Mouse (Mus musculus) lung, embryonic 16.5 days (tissue): ENCODE results near the gene Lsm7. TPM values are rescaled to one million over a fixed set of nuclear protein-coding genes. Genes with fewer than 3 reads are reported as not detected.
"Not testable (repeated sequence)": the region's sequence is repeated elsewhere in the genome, so short reads cannot be mapped to it uniquely, and the experiment has no call there.

Experiments used
- ATAC-seq: fragments of 200-750 bp; cut with Nextera tagmentation; 2 replicates; pipeline ENCODE4 v1.8.0; 2017; ENCODE audit warnings: low read depth, mild to moderate bottlenecking, moderate library complexity
- H3K27ac ChIP-seq: fragments of 300-500 bp; sonication (generic); 2 replicates; pipeline ENCODE4 v1.5.1; 2014; ENCODE audit warnings: mild to moderate bottlenecking, control low read depth, low read length
- H3K27me3 ChIP-seq: fragments of 300-500 bp; sonication (generic); 2 replicates; pipeline ENCODE4 v1.6.1; 2014; ENCODE audit warnings: low read depth, low read length, mixed read lengths; ENCODE audit not compliant: control insufficient read depth, insufficient read depth
- H3K36me3 ChIP-seq: fragments of 300-500 bp; sonication (generic); 2 replicates; pipeline ENCODE4 v1.6.1; 2014; ENCODE audit warnings: low read length; ENCODE audit not compliant: control insufficient read depth, insufficient read depth
- H3K4me1 ChIP-seq: fragments of 300-500 bp; sonication (generic); replicated peaks from 2 replicates; pipeline ENCODE4 v1.6.1; 2014; ENCODE audit warnings: low read length, mixed read lengths; ENCODE audit not compliant: control insufficient read depth, insufficient read depth
- H3K4me2 ChIP-seq: fragments of 300-500 bp; sonication (generic); 2 replicates; pipeline ENCODE4 v1.6.1; 2014; ENCODE audit warnings: low read depth, low read length, control low read depth
- H3K4me3 ChIP-seq: fragments of 300-500 bp; sonication (generic); 2 replicates; pipeline ENCODE4 v1.5.1; 2014; ENCODE audit warnings: mild to moderate bottlenecking, low read length, control low read depth
- H3K9ac ChIP-seq: fragments of 300-500 bp; sonication (generic); 2 replicates; pipeline ENCODE4 v1.6.1; 2014; ENCODE audit warnings: low read length, control low read depth
- H3K9me3 ChIP-seq: fragments of 300-500 bp; sonication (generic); 2 replicates; pipeline ENCODE4 v1.6.1; 2016; ENCODE audit warnings: low read length; ENCODE audit not compliant: control insufficient read depth
- WGBS: fragments of 180-500 bp; shearing (Covaris S2); extraction: QIAGEN DNeasy Blood & Tissue Kit; methylation state at CpG from one replicate; pipeline ENCODE4 v1.1.7; 2014; 5-methylcytosine and 5-hydroxymethylcytosine counted together
- polyA plus RNA-seq: library from polyadenylated mRNA; unstranded; fragments of >200 nt; fragmentation: Nextera tagmentation; extraction: Ambion mirVana; gene quantifications from 2 replicates; pipeline ENCODE4 v1.2.1, GENCODE M21; 2015

Lsm7 gene
- polyA plus RNA-seq, 1 experiment from 2014 or later, result 234 TPM

- Histone ChIP-seq H3K4me2 (no peak overlapping the region), H3K27me3 (peaks cover 30% of the 10 kb centered on the region), H3K27ac (no peak overlapping the region), H3K36me3 (peaks cover 7% of the 10 kb centered on the region), H3K4me3 (no peak overlapping the region), H3K9ac (no peak overlapping the region), H3K4me1 (peaks cover 17% of the 10 kb centered on the region), H3K9me3 (0 out of 2 replicates have a peak, but pooled peaks cover 4% of the 10 kb centered on the region)
- ATAC-seq, result no peak
- WGBS, result 3% methylated on average over 9 of the region's 9 CpGs
Observed at GRCm38 (mm10) chr10:80831136-80831535, 23.9 kb downstream of the Lsm7 start.

- Histone ChIP-seq H3K4me2 (no peak overlapping the region), H3K27ac (no peak overlapping the region), H3K9ac (no peak overlapping the region), H3K9me3 (0 out of 2 replicates have a peak, but pooled peaks cover 4% of the 10 kb centered on the region), H3K4me1 (peaks cover 17% of the 10 kb centered on the region), H3K36me3 (peaks cover 7% of the 10 kb centered on the region), H3K27me3 (peaks cover 15% of the 10 kb centered on the region), H3K4me3 (no peak overlapping the region)
- WGBS, result 58% methylated on average over 1 of the region's 1 CpGs
- ATAC-seq, result no peak
Observed at GRCm38 (mm10) chr10:80829359-80830278, 25.4 kb downstream of the Lsm7 start.

GRCm38 (mm10) chr10:80828587-80828986, 26.4 kb downstream of the Lsm7 start:
- ATAC-seq, H3K27ac ChIP-seq, H3K9me3 ChIP-seq, H3K27me3 ChIP-seq, H3K36me3 ChIP-seq, H3K4me3 ChIP-seq, H3K9ac ChIP-seq: not testable (repeated sequence)
- peaks cover 17% of the 10 kb centered on the region for H3K4me1 ChIP-seq
- peak overlapping the region; percentile 96; the same call in 1 of the 2 replicates for H3K4me2 ChIP-seq
- 72% methylated on average over 7 of the region's 9 CpGs for WGBS

- WGBS, result 61% methylated on average over 10 of the region's 10 CpGs
- Histone ChIP-seq H3K4me1 (peaks cover 17% of the 10 kb centered on the region), H3K9ac (peak overlapping the region; percentile 91), H3K36me3 (peaks cover 7% of the 10 kb centered on the region), H3K9me3 (no peaks in the 10 kb centered on the region), H3K27ac (no peak overlapping the region), H3K4me2 (peak overlapping the region; percentile 96), H3K4me3 (peak overlapping the region; percentile 73), H3K27me3 (no peaks in the 10 kb centered on the region)
- no peak for ATAC-seq
Observed at GRCm38 (mm10) chr10:80827870-80828420, 27.1 kb downstream of the Lsm7 start.

- Histone ChIP-seq H3K27ac (peak overlapping the region; percentile 89), H3K4me1 (peaks cover 17% of the 10 kb centered on the region), H3K9me3 (no peaks in the 10 kb centered on the region), H3K4me3 (peak overlapping the region; percentile 73), H3K36me3 (peaks cover 7% of the 10 kb centered on the region), H3K4me2 (peak overlapping the region; percentile 96), H3K9ac (peak overlapping the region; percentile 91), H3K27me3 (no peaks in the 10 kb centered on the region)
- 5% methylated on average over 29 of the region's 29 CpGs for WGBS
- no peak for ATAC-seq
Observed at GRCm38 (mm10) chr10:80827063-80827869, 27.7 kb downstream of the Lsm7 start.

GRCm38 (mm10) chr10:80826151-80827062, 28.6 kb downstream of the Lsm7 start, which contains the start of gene Oaz1:
Oaz1 (plus strand) TSS chr10:80826656.
- WGBS, result under 1% methylated on average over 71 of the region's 82 CpGs
- peak; percentile 98 for ATAC-seq

GRCm38 (mm10) chr10:80824827-80825226, 30.2 kb downstream of the Lsm7 start:
- no peaks in the 10 kb centered on the region for H3K27me3 ChIP-seq
- ATAC-seq, result no peak
- no peaks in the 10 kb centered on the region for H3K9me3 ChIP-seq
- no peak overlapping the region for H3K27ac ChIP-seq
- H3K9ac ChIP-seq, result no peak overlapping the region
- H3K4me3 ChIP-seq, result no peak overlapping the region
- H3K4me2 ChIP-seq, result no peak overlapping the region
- 61% methylated on average over 2 of the region's 2 CpGs for WGBS
- peaks cover 7% of the 10 kb centered on the region for H3K36me3 ChIP-seq
- peaks cover 9% of the 10 kb centered on the region for H3K4me1 ChIP-seq

More at GRCm38 (mm10) chr10:80826151-80827062, 28.6 kb downstream of the Lsm7 start, which contains the start of gene Oaz1:
- Histone ChIP-seq H3K9ac (peak within 1 kb of the TSS; percentile 91), H3K4me1 (peaks cover 17% of the 10 kb centered on the region), H3K27ac (peak within 1 kb of the TSS; percentile 89), H3K36me3 (peaks cover 7% of the 10 kb centered on the region), H3K9me3 (no peaks in the 10 kb centered on the region), H3K4me3 (peak within 1 kb of the TSS; percentile 73), H3K4me2 (peak within 1 kb of the TSS; percentile 96), H3K27me3 (no peaks in the 10 kb centered on the region)

- Histone ChIP-seq H3K9ac (no peak overlapping the region), H3K4me2 (no peak overlapping the region), H3K9me3 (no peaks in the 10 kb centered on the region), H3K4me1 (peaks cover 6% of the 10 kb centered on the region; the same call in 1 of the 2 replicates), H3K27me3 (no peaks in the 10 kb centered on the region), H3K27ac (no peak overlapping the region), H3K4me3 (no peak overlapping the region), H3K36me3 (no peaks in the 10 kb centered on the region; the same call in 1 of the 2 replicates)
- no peak for ATAC-seq
- 58% methylated on average over 8 of the region's 8 CpGs for WGBS
Observed at GRCm38 (mm10) chr10:80823847-80824643, 31.0 kb downstream of the Lsm7 start.
